Mouse (Mus musculus): ENCODE data around the gene Vpreb1. TPM values are rescaled to one million over a fixed set of nuclear protein-coding genes. Genes with fewer than 3 reads are reported as not detected.
A peak's percentile ranks its signal among the peaks of the same experiment; 100 is the strongest.

Gene Vpreb1
- polyA plus RNA-seq, 1 experiment = 0.83 TPM

DNA sequence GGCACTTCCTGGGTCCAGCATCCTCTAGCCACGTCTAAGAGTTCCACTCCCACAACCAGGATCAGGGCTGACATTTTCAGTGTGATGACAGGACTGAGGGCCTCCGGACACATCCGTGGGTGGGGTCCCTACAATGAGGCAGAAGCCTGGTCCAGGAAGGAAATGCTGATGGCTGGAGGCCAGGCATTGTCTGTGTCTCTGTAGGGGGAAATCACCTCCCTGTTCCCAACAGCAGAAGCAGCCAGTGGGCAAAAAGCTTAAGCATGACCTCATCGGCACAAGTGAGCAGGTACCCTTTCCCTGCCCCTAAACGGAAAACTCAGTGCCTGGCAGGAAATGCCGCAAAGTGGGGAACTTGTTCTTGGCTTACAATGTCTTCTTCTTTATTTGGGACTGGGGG is 37.2 kb upstream of the Vpreb1 start:
- TF ChIP-seq USF1 (IDR thresholded peaks at IDR 0.05; ENCODE audit: low read depth) (no peak), CEBPB (IDR thresholded peaks at IDR 0.05; ENCODE audit: insufficient read depth, poor library complexity, severe bottlenecking) (no peak), POLR2AphosphoS2 (IDR thresholded peaks at IDR 0.05; ENCODE audit: insufficient read length, low read depth) (no peak), E2F4 (IDR thresholded peaks at IDR 0.05; ENCODE audit: insufficient read depth) (no peak), MAX (IDR thresholded peaks at IDR 0.05; ENCODE audit: low read depth) (no peak), MYOG (IDR thresholded peaks at IDR 0.05; ENCODE audit: control insufficient read depth in 1 of 3, insufficient read depth in 1 of 3, insufficient read length in 2 of 3, low read depth in 2 of 3) (no peak), REST (IDR thresholded peaks at IDR 0.05; ENCODE audit: insufficient read depth, insufficient read length) (no peak), TCF12 (IDR thresholded peaks at IDR 0.05; ENCODE audit: insufficient read depth, poor library complexity, severe bottlenecking) (no peak), SRF (IDR thresholded peaks at IDR 0.05; ENCODE audit: control insufficient read depth, insufficient read length, low read depth) (no peak), POLR2A (IDR thresholded peaks at IDR 0.05; ENCODE audit: insufficient read length, low read depth) (no peak), MYOD1 (IDR thresholded peaks at IDR 0.05; ENCODE audit: control insufficient read depth in 1 of 3, insufficient read length in 2 of 3, low read depth in 2 of 3) (no peak), TCF3 (IDR thresholded peaks at IDR 0.05; ENCODE audit: insufficient read length, low read depth) (no peak)
- no peak overlapping the region for H3K4me3 ChIP-seq
- H3K4me2 ChIP-seq (ENCODE audit: low read depth) = no peak overlapping the region
- H3ac ChIP-seq (ENCODE audit: control insufficient read depth, insufficient read length) = no peak overlapping the region
- H3K36me3 ChIP-seq (ENCODE audit: control insufficient read depth, insufficient read depth) = peaks cover 14% of the 10 kb centered on the region
- H3K79me2 ChIP-seq (ENCODE audit: control insufficient read depth, insufficient read depth) = no peaks in the 10 kb centered on the region
- H3K27me3 ChIP-seq (ENCODE audit: control insufficient read depth, insufficient read depth, insufficient read length) = no peaks in the 10 kb centered on the region

DNA sequence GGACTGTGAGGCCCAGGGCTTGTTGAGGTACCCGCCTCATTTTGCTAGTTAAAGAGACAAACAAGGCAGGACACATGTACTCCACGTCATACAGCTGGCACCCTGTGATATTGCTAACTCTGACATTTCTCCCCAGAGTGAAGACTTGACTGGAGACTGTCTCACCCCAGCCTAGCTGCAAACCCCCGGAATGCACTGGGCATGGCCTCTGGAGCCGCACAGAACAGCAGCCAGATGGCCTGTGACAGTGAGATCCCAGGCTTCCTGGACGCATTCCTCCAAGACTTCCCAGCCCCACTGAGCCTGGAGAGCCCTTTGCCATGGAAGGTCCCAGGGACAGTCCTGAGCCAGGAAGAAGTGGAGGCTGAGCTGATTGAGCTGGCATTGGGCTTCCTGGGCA is 32.5 kb upstream of the Vpreb1 start:
- TF ChIP-seq USF1 (IDR thresholded peaks at IDR 0.05; ENCODE audit: low read depth) (no peak), SRF (IDR thresholded peaks at IDR 0.05; ENCODE audit: control insufficient read depth, insufficient read length, low read depth) (no peak), POLR2A (IDR thresholded peaks at IDR 0.05; ENCODE audit: insufficient read length, low read depth) (no peak), POLR2AphosphoS2 (IDR thresholded peaks at IDR 0.05; ENCODE audit: insufficient read length, low read depth) (no peak), MYOD1 (IDR thresholded peaks at IDR 0.05; ENCODE audit: control insufficient read depth in 1 of 3, insufficient read length in 2 of 3, low read depth in 2 of 3) (no peak), TCF3 (IDR thresholded peaks at IDR 0.05; ENCODE audit: insufficient read length, low read depth) (no peak), E2F4 (IDR thresholded peaks at IDR 0.05; ENCODE audit: insufficient read depth) (no peak), REST (IDR thresholded peaks at IDR 0.05; ENCODE audit: insufficient read depth, insufficient read length) (no peak), TCF12 (IDR thresholded peaks at IDR 0.05; ENCODE audit: insufficient read depth, poor library complexity, severe bottlenecking) (no peak), MYOG (IDR thresholded peaks at IDR 0.05; ENCODE audit: control insufficient read depth in 1 of 3, insufficient read depth in 1 of 3, insufficient read length in 2 of 3, low read depth in 2 of 3) (no peak), MAX (IDR thresholded peaks at IDR 0.05; ENCODE audit: low read depth) (no peak), CEBPB (IDR thresholded peaks at IDR 0.05; ENCODE audit: insufficient read depth, poor library complexity, severe bottlenecking) (no peak)
- Histone ChIP-seq H3K27me3 (ENCODE audit: control insufficient read depth, insufficient read depth, insufficient read length) (no peaks in the 10 kb centered on the region), H3ac (ENCODE audit: control insufficient read depth, insufficient read length) (no peak overlapping the region), H3K36me3 (ENCODE audit: control insufficient read depth, insufficient read depth) (peaks cover 14% of the 10 kb centered on the region), H3K79me2 (ENCODE audit: control insufficient read depth, insufficient read depth) (no peaks in the 10 kb centered on the region), H3K4me2 (ENCODE audit: low read depth) (no peak overlapping the region), H3K4me3 (no peak overlapping the region)

DNA sequence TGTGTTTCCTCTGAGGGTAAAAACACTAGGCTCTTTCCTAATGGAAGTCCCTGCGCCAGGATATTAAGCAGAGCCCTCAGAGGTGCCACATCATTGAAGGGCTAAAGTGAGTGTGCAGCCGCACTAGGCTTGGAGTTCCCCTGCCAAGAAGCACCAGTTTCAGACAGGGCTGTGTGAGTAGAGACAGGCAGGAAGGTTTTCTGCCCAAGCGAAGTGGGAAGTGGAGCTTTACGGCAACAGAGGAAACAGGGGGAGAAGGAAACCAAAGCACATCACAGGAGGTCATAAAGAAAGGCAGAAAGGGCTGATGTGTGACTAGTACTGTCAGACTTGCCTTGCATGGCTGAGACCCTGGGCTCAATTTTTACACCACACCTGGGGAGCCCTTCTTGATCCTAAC is 31.7 kb upstream of the Vpreb1 start:
- TF ChIP-seq MYOG (IDR thresholded peaks at IDR 0.05; ENCODE audit: control insufficient read depth in 1 of 3, insufficient read depth in 1 of 3, insufficient read length in 2 of 3, low read depth in 2 of 3) (no peak), TCF3 (IDR thresholded peaks at IDR 0.05; ENCODE audit: insufficient read length, low read depth) (no peak), USF1 (IDR thresholded peaks at IDR 0.05; ENCODE audit: low read depth) (no peak), SRF (IDR thresholded peaks at IDR 0.05; ENCODE audit: control insufficient read depth, insufficient read length, low read depth) (no peak), TCF12 (IDR thresholded peaks at IDR 0.05; ENCODE audit: insufficient read depth, poor library complexity, severe bottlenecking) (no peak), E2F4 (IDR thresholded peaks at IDR 0.05; ENCODE audit: insufficient read depth) (no peak), REST (IDR thresholded peaks at IDR 0.05; ENCODE audit: insufficient read depth, insufficient read length) (no peak), POLR2A (IDR thresholded peaks at IDR 0.05; ENCODE audit: insufficient read length, low read depth) (no peak), POLR2AphosphoS2 (IDR thresholded peaks at IDR 0.05; ENCODE audit: insufficient read length, low read depth) (no peak), MYOD1 (IDR thresholded peaks at IDR 0.05; ENCODE audit: control insufficient read depth in 1 of 3, insufficient read length in 2 of 3, low read depth in 2 of 3) (no peak), CEBPB (IDR thresholded peaks at IDR 0.05; ENCODE audit: insufficient read depth, poor library complexity, severe bottlenecking) (no peak)
- no peak overlapping the region for H3K4me3 ChIP-seq
- no peak overlapping the region for H3ac ChIP-seq (ENCODE audit: control insufficient read depth, insufficient read length)
- no peak overlapping the region for H3K4me2 ChIP-seq (ENCODE audit: low read depth)
- peaks cover 14% of the 10 kb centered on the region for H3K36me3 ChIP-seq (ENCODE audit: control insufficient read depth, insufficient read depth)
- no peaks in the 10 kb centered on the region for H3K79me2 ChIP-seq (ENCODE audit: control insufficient read depth, insufficient read depth)
- H3K27me3 ChIP-seq (ENCODE audit: control insufficient read depth, insufficient read depth, insufficient read length) = no peaks in the 10 kb centered on the region

DNA sequence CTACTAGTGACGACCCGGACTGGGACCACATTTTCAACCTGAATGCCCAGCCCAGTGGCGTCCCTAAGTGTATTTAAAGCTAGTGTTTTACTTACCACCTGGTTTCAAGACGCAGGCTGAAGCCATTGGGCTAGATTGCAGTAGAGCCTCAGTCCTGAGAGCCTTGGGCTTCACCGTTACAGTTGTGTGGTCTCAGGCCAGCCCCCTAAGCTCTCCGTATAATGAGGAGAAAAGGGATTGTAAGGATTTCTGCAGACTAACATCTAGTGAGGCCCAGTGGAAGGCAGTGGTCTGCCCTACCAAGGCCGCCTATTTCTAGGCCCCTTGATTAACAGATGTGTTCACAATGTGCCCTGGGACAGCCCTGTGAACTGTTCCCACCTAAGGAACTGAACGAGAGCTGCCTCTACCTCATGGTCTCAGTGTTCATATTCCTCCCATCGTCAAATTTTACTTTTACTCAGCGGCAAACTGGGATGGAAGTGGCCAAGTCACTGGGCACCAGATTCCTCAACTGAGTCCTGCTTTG is 26.5 kb upstream of the Vpreb1 start:
- Histone ChIP-seq H3K36me3 (ENCODE audit: control insufficient read depth, insufficient read depth) (no peaks in the 10 kb centered on the region), H3K27me3 (ENCODE audit: control insufficient read depth, insufficient read depth, insufficient read length) (no peaks in the 10 kb centered on the region), H3K4me3 (peak overlapping the region; percentile 59), H3K4me2 (ENCODE audit: low read depth) (peak overlapping the region; percentile 97), H3ac (ENCODE audit: control insufficient read depth, insufficient read length) (peak overlapping the region; percentile 50), H3K79me2 (ENCODE audit: control insufficient read depth, insufficient read depth) (no peaks in the 10 kb centered on the region)
- no peak for TF ChIP-seq REST (IDR thresholded peaks at IDR 0.05; ENCODE audit: insufficient read depth, insufficient read length)
- TF ChIP-seq TCF12 (IDR thresholded peaks at IDR 0.05; ENCODE audit: insufficient read depth, poor library complexity, severe bottlenecking) = no peak
- TF ChIP-seq E2F4 (IDR thresholded peaks at IDR 0.05; ENCODE audit: insufficient read depth) = no peak
- no peak for TF ChIP-seq TCF3 (IDR thresholded peaks at IDR 0.05; ENCODE audit: insufficient read length, low read depth)
- no peak for TF ChIP-seq USF1 (IDR thresholded peaks at IDR 0.05; ENCODE audit: low read depth)
- no peak for TF ChIP-seq POLR2A (IDR thresholded peaks at IDR 0.05; ENCODE audit: insufficient read length, low read depth)
- TF ChIP-seq MYOD1 (IDR thresholded peaks at IDR 0.05; ENCODE audit: control insufficient read depth in 1 of 3, insufficient read length in 2 of 3, low read depth in 2 of 3) = no peak
- TF ChIP-seq MYOG (IDR thresholded peaks at IDR 0.05; ENCODE audit: control insufficient read depth in 1 of 3, insufficient read depth in 1 of 3, insufficient read length in 2 of 3, low read depth in 2 of 3) = no peak
- TF ChIP-seq CEBPB (IDR thresholded peaks at IDR 0.05; ENCODE audit: insufficient read depth, poor library complexity, severe bottlenecking) = no peak
- no peak for TF ChIP-seq POLR2AphosphoS2 (IDR thresholded peaks at IDR 0.05; ENCODE audit: insufficient read length, low read depth)
- no peak for TF ChIP-seq SRF (IDR thresholded peaks at IDR 0.05; ENCODE audit: control insufficient read depth, insufficient read length, low read depth)

Measured in myocyte (in vitro differentiated cells).